Mouse (Mus musculus) common myeloid progenitor, adult 5-6 weeks (primary cell): ENCODE measurements around the gene Evx1. TPM values are rescaled to one million over a fixed set of nuclear protein-coding genes. Genes with fewer than 3 reads are reported as not detected.

Experiments
- ATAC-seq: replicated peaks from 2 replicates; pipeline ENCODE4 v1.8.0; 2016; ENCODE audit warnings: low read depth, mild to moderate bottlenecking, moderate TSS enrichment, inconsistent platforms; ENCODE audit not compliant: poor library complexity, severe bottlenecking
- total RNA-seq: library from RNA; stranded (forward); fragments of 200-1000, 187-1606 nt; gene quantifications from 2 replicates; pipeline ENCODE4 v1.2.3, GENCODE M21; 2017

Gene Evx1
- not detected in 2 replicates for total RNA-seq

- no peak for ATAC-seq
Measured at GRCm38 (mm10) chr6:52313391-52314303, at the start of gene Evx1. Gene Evx1, plus strand, starts transcription at chr6:52313498.

GRCm38 (mm10) chr6:52264106-52264790 is 49.0 kb upstream of the Evx1 start:
- no peak for ATAC-seq

GRCm38 (mm10) chr6:52265306-52265912 is 47.9 kb upstream of the Evx1 start:
- no peak for ATAC-seq

GRCm38 (mm10) chr6:52265913-52266665 is 47.2 kb upstream of the Evx1 start:
- ATAC-seq, result no peak

GRCm38 (mm10) chr6:52266666-52266985 is 46.7 kb upstream of the Evx1 start:
- no peak for ATAC-seq

GRCm38 (mm10) chr6:52267221-52267620 is 46.1 kb upstream of the Evx1 start:
- ATAC-seq, result no peak

- ATAC-seq, result no peak
Measured at GRCm38 (mm10) chr6:52267691-52268090, 45.6 kb upstream of the Evx1 start.

- no peak for ATAC-seq
Measured at GRCm38 (mm10) chr6:52268341-52268740, 45.0 kb upstream of the Evx1 start.

- no peak for ATAC-seq
Measured at GRCm38 (mm10) chr6:52268756-52269155, 44.5 kb upstream of the Evx1 start.

GRCm38 (mm10) chr6:52270494-52271480 is 42.5 kb upstream of the Evx1 start:
- ATAC-seq, result peak; percentile 77

GRCm38 (mm10) chr6:52272766-52273655 is 40.3 kb upstream of the Evx1 start:
- no peak for ATAC-seq

- ATAC-seq, result 0 out of 2 replicates have a peak, but pooled peaks have one; percentile 13
Measured at GRCm38 (mm10) chr6:52273656-52274280, 39.5 kb upstream of the Evx1 start.

- no peak for ATAC-seq
Measured at GRCm38 (mm10) chr6:52274576-52274975, 38.7 kb upstream of the Evx1 start.

GRCm38 (mm10) chr6:52275563-52276280 is 37.6 kb upstream of the Evx1 start:
- no peak for ATAC-seq

- no peak for ATAC-seq
Measured at GRCm38 (mm10) chr6:52276382-52276781, 36.9 kb upstream of the Evx1 start.

- no peak for ATAC-seq
Measured at GRCm38 (mm10) chr6:52276920-52277319, 36.4 kb upstream of the Evx1 start.

GRCm38 (mm10) chr6:52281084-52281483 is 32.2 kb upstream of the Evx1 start:
- ATAC-seq, result no peak
